Mouse (Mus musculus) stomach, postnatal 0 days (tissue): Measurements from ENCODE around the gene Ppp1r37. TPM values are rescaled to one million over a fixed set of nuclear protein-coding genes. Genes with fewer than 3 reads are reported as not detected.
"Not testable (repeated sequence)": the region's sequence is repeated elsewhere in the genome, so short reads cannot be mapped to it uniquely, and the experiment has no call there.

Experiments used
- ATAC-seq: fragments of 200-750 bp; cut with Nextera tagmentation; 2 replicates; pipeline ENCODE4 v1.8.0; 2017; ENCODE audit not compliant: low FRiP score, low TSS enrichment
- DNase-seq: peaks from one replicate; pipeline ENCODE4 v3.0.0-alpha.2; 2016; ENCODE audit warnings: low spot score
- H3K27ac ChIP-seq: fragments of 300-500 bp; sonication (generic); replicated peaks from 2 replicates; pipeline ENCODE4 v1.5.1; 2014; ENCODE audit warnings: mild to moderate bottlenecking, control low read depth
- H3K27me3 ChIP-seq: fragments of 300-500 bp; sonication (generic); 2 replicates; pipeline ENCODE4 v1.6.1; 2014; ENCODE audit warnings: low read length; ENCODE audit not compliant: control insufficient read depth, insufficient read depth
- H3K36me3 ChIP-seq: fragments of 300-500 bp; sonication (generic); 2 replicates; pipeline ENCODE4 v1.6.1; 2014; ENCODE audit warnings: low read length, mixed read lengths; ENCODE audit not compliant: control insufficient read depth, insufficient read depth
- H3K4me1 ChIP-seq: fragments of 300-500 bp; sonication (generic); replicated peaks from 2 replicates; pipeline ENCODE4 v1.6.1; 2014; ENCODE audit warnings: antibody characterized with exemption; ENCODE audit not compliant: control insufficient read depth, insufficient read depth
- H3K4me2 ChIP-seq: fragments of 300-500 bp; sonication (generic); replicated peaks from 2 replicates; pipeline ENCODE4 v1.6.1; 2014; ENCODE audit warnings: low read depth, mild to moderate bottlenecking, control low read depth, moderate library complexity
- H3K4me3 ChIP-seq: fragments of 300-500 bp; sonication (generic); 2 replicates; pipeline ENCODE4 v1.5.1; 2014; ENCODE audit warnings: low read depth, low read length, control low read depth
- H3K9ac ChIP-seq: fragments of 300-500 bp; sonication (generic); 2 replicates; pipeline ENCODE4 v1.6.1; 2014; ENCODE audit warnings: mild to moderate bottlenecking, low read length, control low read depth, mixed read lengths
- H3K9me3 ChIP-seq: fragments of 300-500 bp; sonication (generic); 2 replicates; pipeline ENCODE4 v1.6.1; 2016; ENCODE audit warnings: low read length; ENCODE audit not compliant: control insufficient read depth
- CTCF ChIP-seq: IDR thresholded peaks from 2 replicates; pipeline ENCODE4 v1.5.1; 2016; ENCODE audit warnings: antibody characterized with exemption, low read depth, mild to moderate bottlenecking, moderate library complexity
- EP300 ChIP-seq: optimal IDR thresholded peaks from 2 replicates; pipeline ENCODE3; 2016; ENCODE audit warnings: antibody characterized with exemption
- WGBS: fragments of 180-500 bp; shearing (Covaris S2); extraction: QIAGEN DNeasy Blood & Tissue Kit; methylation state at CpG from one replicate; pipeline ENCODE4 v1.1.7; 2014; 5-methylcytosine and 5-hydroxymethylcytosine counted together
- polyA plus RNA-seq: library from polyadenylated mRNA; unstranded; fragments of >200 nt; fragmentation: Nextera tagmentation; extraction: Ambion mirVana; gene quantifications from 2 replicates; pipeline ENCODE4 v1.2.1, GENCODE M21; 2015

Ppp1r37 gene
- polyA plus RNA-seq, 1 experiment from 2014 or later: 16.5 TPM

- peaks cover 26% of the 10 kb centered on the region; the same call in 1 of the 2 replicates for H3K27me3 ChIP-seq
- peak; percentile 71 for DNase-seq
- no peaks in the 10 kb centered on the region for H3K36me3 ChIP-seq
Observed at GRCm38 (mm10) chr7:19523757-19524419, 39.0 kb downstream of the Ppp1r37 start.

GRCm38 (mm10) chr7:19523017-19523756 lies 39.7 kb downstream of the Ppp1r37 start:
- peak overlapping the region; percentile 39 for H3K4me3 ChIP-seq
- peaks cover 10% of the 10 kb centered on the region for H3K4me1 ChIP-seq
- peak; percentile 37 for DNase-seq
- peak overlapping the region; percentile 55 for H3K4me2 ChIP-seq
- H3K36me3 ChIP-seq: no peaks in the 10 kb centered on the region
- TF ChIP-seq EP300 (no peak), CTCF (no peak)
- 0 out of 2 replicates have a peak, but pooled peaks have one; percentile 25 for ATAC-seq
- WGBS: 7% methylated on average over 72 of the region's 72 CpGs
- peaks cover 28% of the 10 kb centered on the region; the same call in 1 of the 2 replicates for H3K27me3 ChIP-seq
- no peak overlapping the region; the same call in 1 of the 2 replicates for H3K9ac ChIP-seq
- H3K27ac ChIP-seq: no peak overlapping the region
- no peaks in the 10 kb centered on the region for H3K9me3 ChIP-seq

More at GRCm38 (mm10) chr7:19523757-19524419, 39.0 kb downstream of the Ppp1r37 start:
- Histone ChIP-seq H3K4me2 (peak overlapping the region; percentile 55), H3K9ac (no peak overlapping the region; the same call in 1 of the 2 replicates), H3K4me1 (peaks cover 10% of the 10 kb centered on the region), H3K4me3 (peak overlapping the region; percentile 39), H3K9me3 (no peaks in the 10 kb centered on the region), H3K27ac (no peak overlapping the region)
- no peak for TF ChIP-seq EP300
- peak; percentile 69 for TF ChIP-seq CTCF
- 0 out of 2 replicates have a peak, but pooled peaks have one; percentile 13 for ATAC-seq
- WGBS: 1% methylated on average over 64 of the region's 64 CpGs

- Histone ChIP-seq H3K9ac (peak overlapping the region; percentile 4; the same call in 1 of the 2 replicates), H3K4me2 (peak overlapping the region; percentile 4; the same call in 1 of the 2 replicates), H3K4me3 (no peak overlapping the region; the same call in 1 of the 2 replicates), H3K27ac (no peak overlapping the region), H3K9me3 (no peaks in the 10 kb centered on the region), H3K27me3 (peaks cover 28% of the 10 kb centered on the region; the same call in 1 of the 2 replicates), H3K4me1 (peaks cover 10% of the 10 kb centered on the region), H3K36me3 (no peaks in the 10 kb centered on the region)
- 11% methylated on average over 23 of the region's 23 CpGs for WGBS
- DNase-seq (no peak), ATAC-seq (no peak)
- TF ChIP-seq CTCF: no peak
Observed at GRCm38 (mm10) chr7:19520032-19520431, 42.8 kb downstream of the Ppp1r37 start.

GRCm38 (mm10) chr7:19517652-19518365 lies 45.1 kb downstream of the Ppp1r37 start, which contains the start of gene Nkpd1:
Gene Nkpd1 (plus strand): TSS chr7:19517838.
- Histone ChIP-seq H3K4me1 (no peaks in the 10 kb centered on the region; the same call in none of the 2 replicates), H3K36me3 (no peaks in the 10 kb centered on the region), H3K4me3 (0 out of 2 replicates have a peak within 1 kb of the TSS, but pooled peaks have one; percentile 10), H3K4me2 (peak within 1 kb of the TSS; percentile 44), H3K27ac (peak within 1 kb of the TSS; percentile 35; the same call in 1 of the 2 replicates), H3K9ac (peak within 1 kb of the TSS; percentile 41), H3K9me3 (no peaks in the 10 kb centered on the region), H3K27me3 (peaks cover 16% of the 10 kb centered on the region; the same call in 1 of the 2 replicates)
- TF ChIP-seq CTCF (peak; percentile 64), EP300 (no peak)
- ATAC-seq (peak; percentile 38; the same call in 1 of the 2 replicates), DNase-seq (peak; percentile 61)
- 3% methylated on average over 19 of the region's 29 CpGs for WGBS

GRCm38 (mm10) chr7:19512353-19512752 lies 50.5 kb downstream of the Ppp1r37 start:
- Histone ChIP-seq H3K4me3 (no peak overlapping the region), H3K27me3 (no peaks in the 10 kb centered on the region), H3K9ac (no peak overlapping the region), H3K4me1 (no peaks in the 10 kb centered on the region; the same call in 1 of the 2 replicates), H3K27ac (no peak overlapping the region), H3K36me3 (no peaks in the 10 kb centered on the region), H3K9me3 (no peaks in the 10 kb centered on the region), H3K4me2 (no peak overlapping the region)
- ATAC-seq: no peak
- WGBS: 68% methylated on average over 6 of the region's 6 CpGs
- TF ChIP-seq EP300: no peak
- no peak for TF ChIP-seq CTCF
- DNase-seq: no peak

- H3K9ac ChIP-seq, ATAC-seq: not testable (repeated sequence)
- WGBS: 86% methylated on average over 6 of the region's 7 CpGs
Observed at GRCm38 (mm10) chr7:19511934-19512333, 50.9 kb downstream of the Ppp1r37 start.

More at GRCm38 (mm10) chr7:19511934-19512333, 50.9 kb downstream of the Ppp1r37 start:
- not testable (repeated sequence) for H3K4me3 ChIP-seq, H3K27me3 ChIP-seq, H3K9me3 ChIP-seq, H3K4me2 ChIP-seq, H3K36me3 ChIP-seq, H3K27ac ChIP-seq, H3K4me1 ChIP-seq, DNase-seq
